Mouse (Mus musculus) heart, adult 11 months (tissue): ENCODE data around the gene Gm21976.
A peak's percentile ranks its signal among the peaks of the same experiment; 100 is the strongest.

Source experiments
- DNase-seq: peaks from one replicate; pipeline ENCODE4 v3.0.0; 2022

Gene Gm21976

GRCm38 (mm10) chr13:98298833-98299758, 19.4 kb downstream of the Gm21976 start:
- peak; percentile 94 for DNase-seq

- DNase-seq, result peak; percentile 73
These were observed 25.6 kb downstream of the Gm21976 start for GRCm38 (mm10) chr13:98305257-98305656.

GRCm38 (mm10) chr13:98306393-98306792, 26.7 kb downstream of the Gm21976 start:
- DNase-seq, result peak; percentile 23

- peak; percentile 25 for DNase-seq
These were observed 27.3 kb downstream of the Gm21976 start for GRCm38 (mm10) chr13:98306852-98307475.

- peak; percentile 71 for DNase-seq
These were observed 28.3 kb downstream of the Gm21976 start for GRCm38 (mm10) chr13:98308004-98308403.

- peak; percentile 70 for DNase-seq
These were observed 29.0 kb downstream of the Gm21976 start for GRCm38 (mm10) chr13:98308724-98309123.

GRCm38 (mm10) chr13:98311597-98311996, 31.9 kb downstream of the Gm21976 start:
- peak; percentile 19 for DNase-seq

GRCm38 (mm10) chr13:98313631-98314030, 33.9 kb downstream of the Gm21976 start:
- DNase-seq, result peak; percentile 49

GRCm38 (mm10) chr13:98315124-98315523, 35.4 kb downstream of the Gm21976 start:
- DNase-seq, result peak; percentile 9

GRCm38 (mm10) chr13:98316140-98316479, 36.4 kb downstream of the Gm21976 start:
- DNase-seq, result no peak

- peak; percentile 99 for DNase-seq
These were observed 37.0 kb downstream of the Gm21976 start, which contains the start of gene Btf3 for GRCm38 (mm10) chr13:98316480-98317245. TSS of gene Btf3 (minus strand) at chr13:98317006.

GRCm38 (mm10) chr13:98317246-98317677, 37.6 kb downstream of the Gm21976 start:
- DNase-seq, result no peak

GRCm38 (mm10) chr13:98317911-98318310, 38.2 kb downstream of the Gm21976 start:
- no peak for DNase-seq

GRCm38 (mm10) chr13:98325034-98325433, 45.3 kb downstream of the Gm21976 start:
- peak; percentile 49 for DNase-seq

- peak; percentile 53 for DNase-seq
These were observed 52.4 kb downstream of the Gm21976 start for GRCm38 (mm10) chr13:98332106-98332505.

GRCm38 (mm10) chr13:98336205-98336604, 56.5 kb downstream of the Gm21976 start:
- DNase-seq, result peak; percentile 7

GRCm38 (mm10) chr13:98340506-98340905, 60.8 kb downstream of the Gm21976 start:
- peak; percentile 95 for DNase-seq

- DNase-seq, result peak; percentile 19
These were observed 69.8 kb downstream of the Gm21976 start for GRCm38 (mm10) chr13:98349491-98349890.

- DNase-seq, result peak; percentile 87
These were observed 71.8 kb downstream of the Gm21976 start for GRCm38 (mm10) chr13:98351527-98351926.

GRCm38 (mm10) chr13:98352381-98352975, 72.8 kb downstream of the Gm21976 start:
- DNase-seq, result peak; percentile 55

- no peak for DNase-seq
These were observed 74.0 kb downstream of the Gm21976 start for GRCm38 (mm10) chr13:98353709-98354089.

GRCm38 (mm10) chr13:98354090-98354801, 74.6 kb downstream of the Gm21976 start, which contains the start of gene Foxd1:
TSS of gene Foxd1 (plus strand) at chr13:98354242.
- DNase-seq, result peak; percentile 94
